In the genomic region with DNA sequence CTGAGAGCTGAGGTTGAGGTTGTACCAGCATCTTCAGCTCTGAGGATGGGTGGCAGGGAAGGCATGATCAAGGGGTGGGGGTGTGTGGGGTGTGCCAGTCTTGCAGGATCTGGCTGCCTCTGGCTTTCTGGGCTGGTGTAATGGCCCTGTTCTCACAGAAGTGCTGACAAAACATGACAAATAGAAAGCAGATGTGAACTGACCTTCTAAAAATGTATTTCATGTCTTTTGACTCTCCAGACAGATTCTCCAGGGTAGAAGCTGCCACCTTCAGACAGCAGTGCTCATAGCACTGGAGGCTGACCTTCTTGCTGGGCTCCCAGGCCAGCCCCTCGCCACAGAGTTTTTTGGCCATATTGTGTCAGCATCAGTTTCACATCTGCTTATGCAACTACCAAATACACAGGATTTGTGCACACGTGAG, we compare ENCODE assay signal across 15 mouse cellular contexts. TPM values are rescaled to one million over a fixed set of nuclear protein-coding genes. Genes with fewer than 3 reads are reported as not detected.
DNase-seq lines count a peak whose midpoint lies in the region; ATAC-seq and TF ChIP-seq lines count a peak whose summit lies in the region.
"Had no signal": no experiment of that assay in that cellular context is flagged by ENCODE, and none has a peak within 500 bp of the region (broad histone marks: within the 10 kb centered on the region; RNA-seq: fewer than 3 reads in every experiment).

No protein-coding gene starts in this region.

- H3K36me3 ChIP-seq in limb, embryonic 11.5 days (ENCODE audit: control insufficient read depth, insufficient read depth, low read length): no peaks in the 10 kb centered on the region
- no peaks in the 10 kb centered on the region for H3K36me3 ChIP-seq in limb, embryonic 10.5 days
- H3K36me3 ChIP-seq in embryonic facial prominence, embryonic 10.5 days (replicated peaks): no peaks in the 10 kb centered on the region
- H3K36me3 ChIP-seq in limb, embryonic 14.5 days (ENCODE audit: control insufficient read depth, insufficient read depth, low read length): no peaks in the 10 kb centered on the region
- H3K36me3 ChIP-seq: hindbrain, embryonic 10.5 days had no signal

- H3K4me1 ChIP-seq in limb, embryonic 11.5 days (ENCODE audit: control insufficient read depth, insufficient read depth, low read length): no peaks in the 10 kb centered on the region
- H3K4me1 ChIP-seq in limb, embryonic 10.5 days: peaks cover 29% of the 10 kb centered on the region
- peaks cover 25% of the 10 kb centered on the region for H3K4me1 ChIP-seq in embryonic facial prominence, embryonic 10.5 days
- 0 out of 2 replicates have a peak, but pooled peaks cover 6% of the 10 kb centered on the region for H3K4me1 ChIP-seq in limb, embryonic 14.5 days (ENCODE audit: control insufficient read depth, insufficient read depth, low read length)

- H3K4me2 ChIP-seq in limb, embryonic 11.5 days (ENCODE audit: low read depth, severe bottlenecking): no peak overlapping the region
- no peak overlapping the region for H3K4me2 ChIP-seq in limb, embryonic 14.5 days (replicated peaks; ENCODE audit: low read depth, low read length, severe bottlenecking)

- H3K27ac ChIP-seq in limb, embryonic 11.5 days (replicated peaks; ENCODE audit: low read depth, low read length): no peak overlapping the region; the same call in 1 of the 2 replicates
- H3K27ac ChIP-seq in limb, embryonic 10.5 days: no peak overlapping the region
- no peak overlapping the region for H3K27ac ChIP-seq in embryonic facial prominence, embryonic 10.5 days (replicated peaks)
- H3K27ac ChIP-seq in limb, embryonic 14.5 days (replicated peaks; ENCODE audit: low read depth, low read length): no peak overlapping the region
- H3K27ac ChIP-seq: hindbrain, embryonic 10.5 days; macrophage had no signal

- no peak overlapping the region for H3K9ac ChIP-seq in limb, embryonic 11.5 days (ENCODE audit: low read length)
- no peak overlapping the region for H3K9ac ChIP-seq in limb, embryonic 14.5 days (ENCODE audit: low read depth, low read length, severe bottlenecking)

- no peak overlapping the region for H3K4me3 ChIP-seq in limb, embryonic 11.5 days (ENCODE audit: low read depth, low read length)
- H3K4me3 ChIP-seq in limb, embryonic 10.5 days: no peak overlapping the region
- H3K4me3 ChIP-seq in embryonic facial prominence, embryonic 10.5 days: no peak overlapping the region
- no peak overlapping the region for H3K4me3 ChIP-seq in limb, embryonic 14.5 days (replicated peaks; ENCODE audit: low read length)
- H3K4me3 ChIP-seq: hindbrain, embryonic 10.5 days had no signal

- no peaks in the 10 kb centered on the region for H3K9me3 ChIP-seq in limb, embryonic 11.5 days (ENCODE audit: control insufficient read depth, low read length)
- H3K9me3 ChIP-seq in limb, embryonic 10.5 days (replicated peaks): no peaks in the 10 kb centered on the region
- no peaks in the 10 kb centered on the region for H3K9me3 ChIP-seq in embryonic facial prominence, embryonic 10.5 days
- H3K9me3 ChIP-seq in limb, embryonic 14.5 days (ENCODE audit: control insufficient read depth, low read length): no peaks in the 10 kb centered on the region
- H3K9me3 ChIP-seq: hindbrain, embryonic 10.5 days had no signal

- DNase-seq in adrenal gland, adult 2 months: peak; percentile 20
- no peak for DNase-seq in adrenal gland, postnatal 4 days (ENCODE audit: low spot score in 2 of 2)
- no peak for DNase-seq in limb, embryonic 11.5 days (ENCODE audit: low spot score)
- DNase-seq in limb, embryonic 10.5 days (ENCODE audit: low spot score): no peak
- DNase-seq in embryonic facial prominence, embryonic 10.5 days (ENCODE audit: low spot score): peak; percentile 29
- DNase-seq in limb, embryonic 14.5 days (ENCODE audit: low spot score): peak; percentile 31
- no peak for DNase-seq in gastrocnemius, postnatal 4 days (ENCODE audit: low spot score in 2 of 2)
- no peak for DNase-seq in left cerebral cortex, adult 18-20 months (ENCODE audit: low spot score in 2 of 2)
- DNase-seq: cerebellum, postnatal 14 days; kidney, postnatal 4 days; thymus, postnatal 36 days had no signal

- ATAC-seq in limb, embryonic 11.5 days (ENCODE audit: insufficient number of reproducible peaks, low FRiP score, low TSS enrichment, low read depth): 0 out of 2 replicates have a peak, but pooled peaks have one; percentile 45
- no peak for ATAC-seq in limb, embryonic 14.5 days (ENCODE audit: low FRiP score, low read depth)
- ATAC-seq: Patski had no signal

- H3K27me3 ChIP-seq in limb, embryonic 11.5 days (ENCODE audit: control insufficient read depth, insufficient read depth, low read length): no peaks in the 10 kb centered on the region
- H3K27me3 ChIP-seq in limb, embryonic 10.5 days (ENCODE audit: low read depth, poor library complexity, severe bottlenecking): no peaks in the 10 kb centered on the region
- no peaks in the 10 kb centered on the region for H3K27me3 ChIP-seq in embryonic facial prominence, embryonic 10.5 days (replicated peaks; ENCODE audit: low read depth, poor library complexity, severe bottlenecking)
- H3K27me3 ChIP-seq in limb, embryonic 14.5 days (ENCODE audit: control insufficient read depth, insufficient read depth, low read length): no peaks in the 10 kb centered on the region
- H3K27me3 ChIP-seq: Patski had no signal

- 67% methylated on average over 2 of the region's 2 CpGs for WGBS in limb, embryonic 11.5 days
- WGBS in limb, embryonic 10.5 days: 70% methylated on average over 2 of the region's 2 CpGs
- 71% methylated on average over 2 of the region's 2 CpGs for WGBS in embryonic facial prominence, embryonic 10.5 days
- WGBS in limb, embryonic 14.5 days: 64% methylated on average over 2 of the region's 2 CpGs

- no peak for TF ChIP-seq POLR2A in limb, embryonic 14.5 days (IDR thresholded peaks at IDR 0.05; ENCODE audit: borderline replicate concordance, extremely low read depth, insufficient read depth, insufficient read length)

RNA-seq across cellular contexts. Expression of gene Yeats4, which starts 20.7 kb away (rescaled TPM):
- total RNA-seq in adrenal gland, adult 2 months (2021): 10 to 100 TPM; 43.0 to 47.3 TPM
- polyA plus RNA-seq in adrenal gland, adult 2 months (2012; rRNA removed): 29.1 and 35.7 TPM in 2 replicates
- 10 to 100 TPM; 53.2 to 57.6 TPM for total RNA-seq in adrenal gland, postnatal 4 days (2021)
- 131 TPM in 2 replicates for polyA plus RNA-seq in limb, embryonic 11.5 days (2014; fragmentation: Nextera tagmentation; extraction: Ambion mirVana)
- polyA plus RNA-seq in limb, embryonic 10.5 days (2016; fragmentation: Nextera tagmentation; extraction: Ambion mirVana): 107 and 111 TPM in 2 replicates
- 107 and 110 TPM in 2 replicates for polyA plus RNA-seq in embryonic facial prominence, embryonic 10.5 days (2016; fragmentation: Nextera tagmentation; extraction: Ambion mirVana)
- 67.2 and 71.6 TPM in 2 replicates for polyA plus RNA-seq in limb, embryonic 14.5 days (2012; rRNA removed)
- 72.1 and 76.3 TPM in 2 replicates for polyA plus RNA-seq in limb, embryonic 14.5 days (2014; fragmentation: Nextera tagmentation; extraction: Ambion mirVana)
- 10 to 100 TPM; 29.6 to 33.2 TPM for total RNA-seq in gastrocnemius, postnatal 4 days (2021)
- total RNA-seq in left cerebral cortex, adult 18-20 months (2021): 10 to 100 TPM; 47.1 to 50.0 TPM

RNA-seq across cellular contexts. Expression of gene 9530003J23Rik, which starts 34.9 kb away (rescaled TPM):
- total RNA-seq in adrenal gland, adult 2 months (2021): not detected
- not detected in 2 replicates for polyA plus RNA-seq in adrenal gland, adult 2 months (2012; rRNA removed)
- not detected for total RNA-seq in adrenal gland, postnatal 4 days (2021)
- 0.17 and 0.23 TPM in 2 replicates for polyA plus RNA-seq in limb, embryonic 11.5 days (2014; fragmentation: Nextera tagmentation; extraction: Ambion mirVana)
- not detected in 2 replicates for polyA plus RNA-seq in limb, embryonic 10.5 days (2016; fragmentation: Nextera tagmentation; extraction: Ambion mirVana)
- not detected in 2 replicates for polyA plus RNA-seq in embryonic facial prominence, embryonic 10.5 days (2016; fragmentation: Nextera tagmentation; extraction: Ambion mirVana)
- polyA plus RNA-seq in limb, embryonic 14.5 days (2012; rRNA removed): not detected in 2 replicates
- polyA plus RNA-seq in limb, embryonic 14.5 days (2014; fragmentation: Nextera tagmentation; extraction: Ambion mirVana): not detected in 2 replicates
- total RNA-seq in gastrocnemius, postnatal 4 days (2021): not detected
- not detected for total RNA-seq in left cerebral cortex, adult 18-20 months (2021)
- total RNA-seq: left cerebral cortex, postnatal 14 days had no signal
- polyA plus RNA-seq: hindbrain, embryonic 10.5 days; macrophage had no signal

RNA-seq across cellular contexts. Expression of gene Frs2, which starts 55.2 kb away (rescaled TPM):
- total RNA-seq in adrenal gland, adult 2 months (2021): 10 to 100 TPM; 21.4 to 28.1 TPM
- polyA plus RNA-seq in adrenal gland, adult 2 months (2012; rRNA removed): 4.6 and 5.6 TPM in 2 replicates
- total RNA-seq in adrenal gland, postnatal 4 days (2021): 10 to 100 TPM; 37.5 to 39.2 TPM
- 24.9 and 27.9 TPM in 2 replicates for polyA plus RNA-seq in limb, embryonic 11.5 days (2014; fragmentation: Nextera tagmentation; extraction: Ambion mirVana)
- polyA plus RNA-seq in limb, embryonic 10.5 days (2016; fragmentation: Nextera tagmentation; extraction: Ambion mirVana): 18.0 and 20.0 TPM in 2 replicates
- 20.4 and 21.6 TPM in 2 replicates for polyA plus RNA-seq in embryonic facial prominence, embryonic 10.5 days (2016; fragmentation: Nextera tagmentation; extraction: Ambion mirVana)
- polyA plus RNA-seq in limb, embryonic 14.5 days (2012; rRNA removed): 36.6 and 44.1 TPM in 2 replicates
- 29.1 and 32.8 TPM in 2 replicates for polyA plus RNA-seq in limb, embryonic 14.5 days (2014; fragmentation: Nextera tagmentation; extraction: Ambion mirVana)
- 10 to 100 TPM; 15.4 to 17.7 TPM for total RNA-seq in gastrocnemius, postnatal 4 days (2021)
- total RNA-seq in left cerebral cortex, adult 18-20 months (2021): 10 to 100 TPM; 34.9 to 36.5 TPM

Comparison
In these comparisons a context has a peak if more than half of its experiments do, and no peak if none do; other contexts are left out.
1. DNase-seq: peak in adrenal gland, adult 2 months (single experiment), embryonic facial prominence, embryonic 10.5 days (single experiment) and limb, embryonic 14.5 days (single experiment); none in adrenal gland, postnatal 4 days (0 of 2), limb, embryonic 11.5 days (single experiment), limb, embryonic 10.5 days (single experiment), gastrocnemius, postnatal 4 days (0 of 2) and left cerebral cortex, adult 18-20 months (0 of 2).